Mouse (Mus musculus) left cerebral cortex, postnatal 14 days (tissue): ENCODE results near the gene Il5ra. TPM values are rescaled to one million over a fixed set of nuclear protein-coding genes. Genes with fewer than 3 reads are reported as not detected.

ENCODE experiments used
- DNase-seq, 2 experiments: peaks; one replicate each; pipeline ENCODE4 v3.0.0; 2021 to 2022; ENCODE audit warnings: low spot score in 2 of 2, mixed read lengths in 1 of 2
- intact Hi-C: fragments of 180-260 bp; cut with DNase I; formaldehyde crosslinking; loops from one replicate; pipeline ENCODE4 v1.15.1; 2025
- total RNA-seq, 2 experiments: library from RNA; stranded (reverse); gene quantifications; 2 replicates each; pipeline ENCODE4 v1.2.3; 2021

The Il5ra gene
- total RNA-seq, 2 experiments from 2014 or later: not detected

- DNase-seq: no peak
Measured at GRCm38 (mm10) chr6:106743556-106744233, 5.1 kb downstream of the Il5ra start.

GRCm38 (mm10) chr6:106740244-106740825 is 8.5 kb downstream of the Il5ra start:
- intact Hi-C loops: no loop called here
- no peak for DNase-seq

More at GRCm38 (mm10) chr6:106743556-106744233, 5.1 kb downstream of the Il5ra start:
- intact Hi-C loops: no loop called here

- intact Hi-C loops: no loop called here
Measured at GRCm38 (mm10) chr6:106738229-106738628, 10.6 kb downstream of the Il5ra start.

GRCm38 (mm10) chr6:106732563-106732962 is 16.3 kb downstream of the Il5ra start:
- intact Hi-C loops: no loop called here

More at GRCm38 (mm10) chr6:106738229-106738628, 10.6 kb downstream of the Il5ra start:
- DNase-seq: no peak

GRCm38 (mm10) chr6:106729682-106730314 is 19.0 kb downstream of the Il5ra start:
- intact Hi-C loops: no loop called here
- no peak for DNase-seq

More at GRCm38 (mm10) chr6:106732563-106732962, 16.3 kb downstream of the Il5ra start:
- no peak for DNase-seq

- no peak for DNase-seq
- intact Hi-C loops: no loop called here
Measured at GRCm38 (mm10) chr6:106727703-106728102, 21.1 kb downstream of the Il5ra start.

- intact Hi-C loops: no loop called here
- no peak for DNase-seq
Measured at GRCm38 (mm10) chr6:106726078-106726477, 22.8 kb downstream of the Il5ra start.

GRCm38 (mm10) chr6:106725642-106726041 is 23.2 kb downstream of the Il5ra start:
- DNase-seq: no peak
- intact Hi-C loops: no loop called here

GRCm38 (mm10) chr6:106705506-106706035 is 43.3 kb downstream of the Il5ra start:
- DNase-seq: no peak
- intact Hi-C loops: no loop called here

GRCm38 (mm10) chr6:106701931-106702330 is 46.9 kb downstream of the Il5ra start:
- intact Hi-C loops: no loop called here
- no peak for DNase-seq

GRCm38 (mm10) chr6:106675581-106675980 is 73.3 kb downstream of the Il5ra start:
- no peak for DNase-seq
- intact Hi-C loops: no loop called here

- peak; percentile 16 to 47 for DNase-seq
- intact Hi-C loops: no loop called here
Measured at GRCm38 (mm10) chr6:106663780-106664651, 84.8 kb downstream of the Il5ra start.

Other genes with a start within 250 kb of the Il5ra start
- gene Trnt1, start 20.1 kb upstream of the Il5ra start, total RNA-seq: 10 to 100 TPM; 52.5 to 55.3 TPM
- 10 to 100 TPM; 86.3 to 87.5 TPM for gene Crbn, start 51.0 kb upstream of the Il5ra start, total RNA-seq